Mouse (Mus musculus) limb, embryonic 14.5 days (tissue): Measurements from ENCODE around the gene Pnmt. TPM values are rescaled to one million over a fixed set of nuclear protein-coding genes. Genes with fewer than 3 reads are reported as not detected.
A peak's percentile ranks its signal among the peaks of the same experiment; 100 is the strongest.

ENCODE experiments used
- ATAC-seq: fragments of 200-750 bp; cut with Nextera tagmentation; 2 replicates; pipeline ENCODE4 v1.8.0; 2017; ENCODE audit warnings: low read depth, moderate number of reproducible peaks, moderate TSS enrichment; ENCODE audit not compliant: low FRiP score
- DNase-seq: peaks from one replicate; pipeline ENCODE4 v3.0.0-alpha.2; 2015; ENCODE audit warnings: low spot score
- H3K27ac ChIP-seq: fragments of 300-500 bp; sonication (generic); replicated peaks from 2 replicates; pipeline ENCODE4 v1.5.1; 2014; ENCODE audit warnings: low read depth, mild to moderate bottlenecking, low read length, moderate library complexity, mixed read lengths
- H3K27me3 ChIP-seq: fragments of 300-500 bp; sonication (generic); 2 replicates; pipeline ENCODE4 v1.6.1; 2014; ENCODE audit warnings: low read length, mixed read lengths; ENCODE audit not compliant: control insufficient read depth, insufficient read depth
- H3K36me3 ChIP-seq: fragments of 300-500 bp; sonication (generic); 2 replicates; pipeline ENCODE4 v1.6.1; 2014; ENCODE audit warnings: mild to moderate bottlenecking, low read length, moderate library complexity, mixed read lengths; ENCODE audit not compliant: control insufficient read depth, insufficient read depth
- H3K4me1 ChIP-seq: fragments of 300-500 bp; sonication (generic); 2 replicates; pipeline ENCODE4 v1.6.1; 2014; ENCODE audit warnings: antibody characterized with exemption, low read length, mixed read lengths; ENCODE audit not compliant: control insufficient read depth, insufficient read depth
- H3K4me2 ChIP-seq: fragments of 300-500 bp; sonication (generic); replicated peaks from 2 replicates; pipeline ENCODE4 v1.6.1; 2014; ENCODE audit warnings: low read depth, mild to moderate bottlenecking, low read length, moderate library complexity; ENCODE audit not compliant: severe bottlenecking
- H3K4me3 ChIP-seq: fragments of 300-500 bp; sonication (generic); replicated peaks from 2 replicates; pipeline ENCODE4 v1.5.1; 2014; ENCODE audit warnings: low read length
- H3K9ac ChIP-seq: fragments of 300-500 bp; sonication (generic); 2 replicates; pipeline ENCODE4 v1.6.1; 2014; ENCODE audit warnings: mild to moderate bottlenecking, low read depth, low read length, moderate library complexity; ENCODE audit not compliant: severe bottlenecking
- H3K9me3 ChIP-seq: fragments of 300-500 bp; sonication (generic); 2 replicates; pipeline ENCODE4 v1.6.1; 2016; ENCODE audit warnings: low read length; ENCODE audit not compliant: control insufficient read depth
- POLR2A ChIP-seq: fragments of 200-500 bp; IDR thresholded peaks from 2 replicates; pipeline ENCODE4 v1.8.0; 2012; ENCODE audit warnings: inconsistent platforms, mild to moderate bottlenecking, moderate library complexity, borderline replicate concordance; ENCODE audit not compliant: insufficient read depth, insufficient read length; ENCODE audit errors: extremely low read depth
- WGBS: fragments of 180-500 bp; shearing (Covaris S2); extraction: QIAGEN DNeasy Blood & Tissue Kit; methylation state at CpG from one replicate; pipeline ENCODE4 v1.1.7; 2014; 5-methylcytosine and 5-hydroxymethylcytosine counted together
- polyA plus RNA-seq, 2 experiments: library from polyadenylated mRNA; depleted of rRNA in 1 of 2; stranded (reverse) in 1 of 2; unstranded in 1 of 2; fragments of >200 nt; fragmentation: Nextera tagmentation in 1 of 2; extraction: Ambion mirVana in 1 of 2; gene quantifications; 2 replicates each; pipeline versions ENCODE4 v1.2.1 to v1.2.3; 2012 to 2014

Pnmt gene
- polyA plus RNA-seq, 2 experiments = 1.3 to 1.4 TPM

- ATAC-seq (no peak), DNase-seq (no peak)
- H3K4me3 ChIP-seq = no peak overlapping the region
- peaks cover 11% of the 10 kb centered on the region for H3K27me3 ChIP-seq
- WGBS = 60% methylated on average over 4 of the region's 4 CpGs
- no peak overlapping the region; the same call in 1 of the 2 replicates for H3K4me2 ChIP-seq
- TF ChIP-seq POLR2A = no peak
- peaks cover 10% of the 10 kb centered on the region for H3K4me1 ChIP-seq
- no peak overlapping the region for H3K27ac ChIP-seq
- H3K9ac ChIP-seq = 0 out of 2 replicates have a peak overlapping the region, but pooled peaks have one; percentile 21
- no peaks in the 10 kb centered on the region for H3K36me3 ChIP-seq
- H3K9me3 ChIP-seq = no peaks in the 10 kb centered on the region
Observed at GRCm38 (mm10) chr11:98392645-98393044, 6.4 kb downstream of the Pnmt start.

DNA sequence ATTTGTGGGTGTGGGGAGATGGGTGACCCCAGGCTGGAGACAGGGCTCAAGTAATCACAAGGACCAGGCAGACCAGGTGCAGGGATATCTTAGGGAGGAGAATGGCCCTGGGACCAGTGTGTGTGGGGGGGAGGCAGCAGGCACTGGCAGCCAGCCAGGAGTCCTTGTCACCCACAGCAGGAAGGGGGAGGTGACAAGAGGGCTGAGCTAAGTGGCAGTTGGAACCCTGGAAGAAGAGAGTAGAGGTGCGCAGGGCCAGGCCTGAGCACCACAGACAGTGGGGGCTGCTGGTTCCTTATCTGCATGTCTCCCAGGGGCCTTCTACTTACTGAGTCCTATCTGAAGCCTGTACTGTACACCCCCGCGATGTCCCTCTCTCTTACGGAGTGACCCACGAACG is 7.1 kb downstream of the Pnmt start:
- Histone ChIP-seq H3K27ac (no peak overlapping the region), H3K4me3 (no peak overlapping the region), H3K36me3 (no peaks in the 10 kb centered on the region), H3K4me2 (no peak overlapping the region), H3K9me3 (no peaks in the 10 kb centered on the region), H3K27me3 (peaks cover 4% of the 10 kb centered on the region; the same call in 1 of the 2 replicates), H3K9ac (0 out of 2 replicates have a peak overlapping the region, but pooled peaks have one; percentile 21), H3K4me1 (peaks cover 10% of the 10 kb centered on the region)
- no peak for ATAC-seq
- WGBS = 81% methylated on average over 6 of the region's 6 CpGs
- peak; percentile 52 for DNase-seq
- TF ChIP-seq POLR2A = no peak

GRCm38 (mm10) chr11:98394301-98394700 is 8.1 kb downstream of the Pnmt start:
- H3K9ac ChIP-seq = peak overlapping the region; percentile 28
- WGBS = 44% methylated on average over 6 of the region's 6 CpGs
- no peaks in the 10 kb centered on the region for H3K36me3 ChIP-seq
- H3K4me3 ChIP-seq = no peak overlapping the region
- H3K27me3 ChIP-seq = no peaks in the 10 kb centered on the region; the same call in 1 of the 2 replicates
- no peak overlapping the region for H3K27ac ChIP-seq
- peak; percentile 43 for DNase-seq
- no peak for TF ChIP-seq POLR2A
- no peak overlapping the region for H3K4me2 ChIP-seq
- ATAC-seq = peak; percentile 13; the same call in 1 of the 2 replicates
- no peaks in the 10 kb centered on the region for H3K9me3 ChIP-seq
- peaks cover 10% of the 10 kb centered on the region for H3K4me1 ChIP-seq

GRCm38 (mm10) chr11:98395041-98395440 is 8.8 kb downstream of the Pnmt start:
- Histone ChIP-seq H3K4me2 (no peak overlapping the region), H3K27ac (no peak overlapping the region), H3K27me3 (no peaks in the 10 kb centered on the region; the same call in 1 of the 2 replicates), H3K36me3 (no peaks in the 10 kb centered on the region), H3K9me3 (no peaks in the 10 kb centered on the region), H3K4me3 (no peak overlapping the region), H3K9ac (no peak overlapping the region), H3K4me1 (peaks cover 10% of the 10 kb centered on the region)
- WGBS = 57% methylated on average over 4 of the region's 4 CpGs
- DNase-seq = no peak
- no peak for TF ChIP-seq POLR2A
- no peak for ATAC-seq

GRCm38 (mm10) chr11:98397946-98398345 is 11.7 kb downstream of the Pnmt start:
- WGBS = 90% methylated on average over 7 of the region's 7 CpGs

DNA sequence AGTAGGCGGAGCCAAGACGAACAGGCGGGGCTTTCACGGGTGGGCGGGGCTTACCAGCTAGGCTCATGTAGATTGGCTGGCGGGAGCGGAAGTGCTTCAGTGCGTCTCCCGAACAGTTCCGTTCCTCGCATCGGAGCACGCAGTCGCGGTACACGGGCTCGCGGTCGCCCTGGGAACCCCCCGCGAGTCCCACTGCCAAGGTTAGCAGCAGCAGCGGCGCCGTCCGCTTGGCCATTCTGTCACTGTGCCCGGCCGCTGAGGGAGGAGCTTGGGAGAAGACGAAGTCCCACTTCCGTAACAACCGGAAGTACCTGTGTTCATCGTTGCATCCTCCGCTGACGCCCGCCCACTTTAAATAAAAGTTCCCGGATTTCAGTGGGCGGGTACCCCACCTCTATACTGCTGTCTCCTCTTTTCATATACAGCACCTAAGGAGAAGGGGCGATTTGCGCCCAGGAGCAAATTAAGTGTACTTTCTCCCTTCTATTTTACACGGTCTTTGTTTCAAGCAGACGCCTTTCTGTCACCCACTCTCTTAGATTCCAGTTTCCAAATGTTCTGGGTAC is 14.0 kb downstream of the Pnmt start, which contains the start of gene Pgap3:
Pgap3 (minus strand) TSS at position 330 of the 566 bp plus-strand sequence.
- DNase-seq (peak; percentile 93), ATAC-seq (peak; percentile 95)
- H3K27me3 ChIP-seq = no peaks in the 10 kb centered on the region
- WGBS = 3% methylated on average over 33 of the region's 40 CpGs
- H3K36me3 ChIP-seq = no peaks in the 10 kb centered on the region
- H3K9me3 ChIP-seq = no peaks in the 10 kb centered on the region
- H3K4me3 ChIP-seq = peak within 1 kb of the TSS; percentile 52
- peak within 1 kb of the TSS; percentile 67 for H3K4me2 ChIP-seq
- TF ChIP-seq POLR2A = peak; percentile 33; the same call in 1 of the 2 replicates
- peak within 1 kb of the TSS; percentile 62 for H3K9ac ChIP-seq
- H3K27ac ChIP-seq = peak within 1 kb of the TSS; percentile 86
- H3K4me1 ChIP-seq = peaks cover 4% of the 10 kb centered on the region; the same call in 1 of the 2 replicates

More at GRCm38 (mm10) chr11:98397946-98398345, 11.7 kb downstream of the Pnmt start:
- no peaks in the 10 kb centered on the region for H3K36me3 ChIP-seq
- TF ChIP-seq POLR2A = no peak
- DNase-seq = no peak
- H3K9me3 ChIP-seq = no peaks in the 10 kb centered on the region
- H3K4me2 ChIP-seq = no peak overlapping the region
- no peak for ATAC-seq
- H3K27ac ChIP-seq = no peak overlapping the region
- H3K9ac ChIP-seq = no peak overlapping the region
- no peak overlapping the region for H3K4me3 ChIP-seq
- no peaks in the 10 kb centered on the region for H3K27me3 ChIP-seq
- H3K4me1 ChIP-seq = peaks cover 14% of the 10 kb centered on the region
